Mouse (Mus musculus) embryonic fibroblast, embryonic 13.5 days (primary cell): ENCODE measurements at regions not wholly inside any gene's neighbourhood (a gene's known extent, or its start where the extent isn't known, plus 50 kb on each side); places are given as distances from the start of the nearest gene placed in this dataset.

Experiments used
- H3K27ac ChIP-seq: 2 replicates; pipeline ENCODE4 v1.5.1; 2012; ENCODE audit warnings: low read length, control low read depth, inconsistent platforms; ENCODE audit not compliant: insufficient read depth
- H3K4me1 ChIP-seq: 2 replicates; pipeline ENCODE4 v1.6.1; 2011; ENCODE audit warnings: low read length; ENCODE audit not compliant: control insufficient read depth, insufficient read depth
- H3K4me3 ChIP-seq: 2 replicates; pipeline ENCODE4 v1.5.1; 2011; ENCODE audit warnings: mild to moderate bottlenecking, control low read depth, low read length; ENCODE audit not compliant: insufficient read depth
- CTCF ChIP-seq: IDR thresholded peaks from 2 replicates; pipeline ENCODE4 v1.5.1; 2011; ENCODE audit warnings: mild to moderate bottlenecking, control low read depth, low read length, moderate library complexity, borderline replicate concordance; ENCODE audit not compliant: insufficient read depth
- POLR2A ChIP-seq: IDR thresholded peaks from 2 replicates; pipeline ENCODE4 v1.6.1; 2011; ENCODE audit warnings: low read depth, mild to moderate bottlenecking, control low read depth, low read length, moderate library complexity

DNA sequence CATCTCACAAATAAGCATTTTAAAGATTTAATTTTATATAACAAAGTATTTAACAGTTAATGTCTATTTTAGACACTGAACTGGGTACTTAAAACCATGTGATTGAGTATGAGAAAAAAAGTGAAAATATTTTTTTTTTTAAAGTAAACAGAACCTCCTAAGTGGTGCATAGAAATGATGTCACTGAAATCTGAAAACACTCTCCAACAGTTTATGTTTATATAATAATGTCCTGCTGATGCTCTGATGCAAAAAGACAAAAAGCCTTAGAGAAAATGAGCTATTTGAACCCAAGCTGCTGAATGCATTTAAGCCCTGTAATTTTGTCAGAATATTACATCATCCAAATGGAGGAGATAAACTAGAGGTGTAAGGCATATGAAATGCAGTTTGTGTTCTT, 3447.1 kb downstream of the 9330182O14Rik start:
- no peak for TF ChIP-seq POLR2A
- TF ChIP-seq CTCF = no peak
- H3K27ac ChIP-seq = no peak overlapping the region

DNA sequence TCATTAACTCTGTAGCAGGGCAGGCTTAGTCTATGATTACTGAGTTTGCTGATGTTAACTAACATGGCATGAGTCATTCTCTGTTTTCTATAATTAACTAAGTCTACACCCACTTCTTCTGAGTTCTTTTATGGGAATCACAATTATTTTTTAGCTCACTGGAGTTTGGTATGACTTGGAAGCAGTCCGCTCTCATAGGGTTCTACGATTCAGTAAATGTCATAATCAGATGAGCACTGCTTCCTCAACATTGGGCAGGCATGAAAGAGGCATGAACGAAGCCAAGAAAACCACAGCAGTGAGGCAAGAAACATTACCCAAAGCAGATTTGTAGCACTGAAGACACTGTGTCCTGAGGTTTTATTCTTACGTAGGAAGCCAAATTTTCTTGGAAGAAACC, 3451.6 kb downstream of the 9330182O14Rik start:
- no peaks in the 10 kb centered on the region; the same call in 1 of the 2 replicates for H3K4me1 ChIP-seq
- peak overlapping the region; percentile 47; the same call in 1 of the 2 replicates for H3K27ac ChIP-seq
- TF ChIP-seq POLR2A (no peak), CTCF (no peak)
- H3K4me3 ChIP-seq = no peak overlapping the region

More for the DNA sequence above, 3447.1 kb downstream of the 9330182O14Rik start:
- Histone ChIP-seq H3K4me1 (no peaks in the 10 kb centered on the region; the same call in 1 of the 2 replicates), H3K4me3 (no peak overlapping the region)

DNA sequence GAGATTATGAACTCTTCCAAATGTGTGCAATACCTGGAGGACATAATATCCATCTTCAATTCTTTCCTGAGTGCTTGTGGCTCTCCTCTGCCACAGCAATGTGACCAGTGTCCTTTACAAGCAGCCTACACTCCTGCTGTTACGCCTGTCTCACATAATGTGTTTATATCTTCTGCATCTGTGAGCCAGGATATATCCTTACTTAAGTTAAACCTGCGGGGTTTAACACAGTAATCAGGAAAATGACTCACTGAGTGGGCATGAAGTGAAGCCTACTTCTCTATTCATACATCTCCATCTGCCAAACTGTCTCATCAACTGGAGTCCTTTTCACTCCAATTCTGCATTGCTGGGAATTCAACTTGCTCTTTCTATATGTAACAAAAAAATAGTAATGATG, 3453.9 kb downstream of the 9330182O14Rik start:
- Histone ChIP-seq H3K4me1 (no peaks in the 10 kb centered on the region; the same call in 1 of the 2 replicates), H3K4me3 (no peak overlapping the region), H3K27ac (no peak overlapping the region)
- no peak for TF ChIP-seq CTCF
- TF ChIP-seq POLR2A = no peak

DNA sequence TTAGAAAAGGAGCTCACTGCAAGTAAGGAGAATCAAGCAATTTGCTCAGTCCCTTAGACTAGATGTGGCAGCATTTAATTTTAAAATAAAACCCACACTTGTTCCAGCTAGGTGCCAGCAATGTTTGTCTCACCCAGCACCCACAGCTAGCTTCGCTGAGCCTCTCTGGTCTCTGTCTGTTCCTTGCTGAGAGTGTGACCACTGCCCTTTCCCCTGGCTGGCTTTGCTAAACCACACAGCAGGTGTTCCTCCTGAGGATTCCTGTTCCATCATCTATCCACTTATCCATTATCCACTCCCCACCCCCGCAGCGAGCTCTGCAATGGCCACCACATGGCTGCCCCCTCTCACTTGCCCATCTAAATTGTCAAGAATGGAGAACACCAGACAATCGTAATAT, 3473.5 kb downstream of the 9330182O14Rik start:
- no peak overlapping the region for H3K4me3 ChIP-seq
- no peak for TF ChIP-seq CTCF
- no peak for TF ChIP-seq POLR2A
- no peaks in the 10 kb centered on the region; the same call in none of the 2 replicates for H3K4me1 ChIP-seq
- H3K27ac ChIP-seq = peak overlapping the region; percentile 34; the same call in 1 of the 2 replicates

DNA sequence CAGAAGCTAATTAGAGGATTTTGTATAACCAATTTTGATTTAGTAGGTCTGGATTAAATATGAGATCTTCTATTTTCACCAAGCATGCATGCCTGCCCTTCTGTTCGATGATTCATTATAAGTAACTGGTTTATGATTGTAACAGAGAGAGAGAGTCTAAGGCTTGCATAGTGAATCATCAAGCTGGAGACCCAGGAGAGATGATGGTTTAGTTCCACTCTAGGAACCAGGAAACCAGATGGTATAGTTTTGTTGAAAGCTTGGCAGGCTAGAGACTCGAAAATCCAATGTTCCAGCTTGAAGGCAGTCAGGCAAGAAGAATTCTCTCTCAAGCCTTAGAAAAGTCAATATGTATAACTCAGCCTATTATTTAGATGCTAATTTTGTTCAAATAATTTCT, 3475.7 kb downstream of the 9330182O14Rik start:
- Histone ChIP-seq H3K27ac (peak overlapping the region; percentile 95; the same call in 1 of the 2 replicates), H3K4me1 (no peaks in the 10 kb centered on the region; the same call in none of the 2 replicates), H3K4me3 (no peak overlapping the region)
- TF ChIP-seq CTCF (no peak), POLR2A (no peak)

DNA sequence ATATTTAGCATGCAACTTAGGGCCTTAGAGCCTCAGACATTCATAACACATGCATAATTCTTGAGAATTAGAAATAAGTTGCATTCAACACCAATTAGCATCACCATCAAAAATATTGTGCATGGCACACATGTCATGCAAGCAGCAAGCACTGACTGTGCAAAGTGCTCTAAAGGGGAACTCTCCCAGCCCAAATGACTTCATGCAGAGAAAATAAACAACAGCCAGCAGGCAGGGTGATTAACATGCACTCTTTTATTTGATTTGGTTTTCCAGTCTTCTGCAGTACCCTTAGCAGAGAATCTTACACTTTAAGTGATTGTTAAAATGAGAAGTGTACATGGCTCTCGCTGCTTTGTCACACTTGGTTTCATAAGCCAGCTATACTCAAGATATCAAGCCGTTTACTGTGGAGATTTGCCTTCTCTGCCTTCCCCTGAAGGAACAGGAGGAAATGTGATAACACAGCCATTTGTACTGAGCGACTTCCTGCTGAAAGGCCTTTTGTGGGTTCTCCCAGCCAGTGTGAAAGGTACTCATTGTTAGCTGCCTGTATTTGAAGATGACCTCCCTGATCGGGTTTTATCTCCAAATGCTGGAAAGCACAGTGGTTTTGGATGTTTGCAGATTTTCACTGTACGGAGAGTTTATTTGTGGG, 3480.0 kb downstream of the 9330182O14Rik start:
- Histone ChIP-seq H3K4me3 (no peak overlapping the region), H3K4me1 (peaks cover 2% of the 10 kb centered on the region), H3K27ac (peak overlapping the region; percentile 90)
- TF ChIP-seq CTCF = no peak
- no peak for TF ChIP-seq POLR2A

DNA sequence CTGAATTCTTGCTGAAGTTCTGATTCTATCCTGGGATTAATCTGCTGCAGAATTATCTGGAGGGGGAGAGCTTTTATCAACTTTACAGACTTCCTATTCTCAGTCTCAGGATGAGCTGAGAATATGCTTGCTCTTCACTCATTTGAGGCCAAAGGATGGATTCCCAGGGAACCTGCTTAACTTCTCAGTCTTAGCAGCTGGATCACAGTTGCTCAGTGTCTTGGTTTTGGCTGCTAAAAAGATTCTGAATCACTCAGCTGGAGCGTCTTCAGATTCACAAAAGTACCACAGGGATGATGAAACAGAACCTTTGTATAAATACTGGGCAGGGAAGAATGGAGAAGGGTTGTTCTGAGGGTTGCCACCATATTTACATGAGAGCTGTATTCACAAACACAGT, 3481.6 kb downstream of the 9330182O14Rik start:
- Histone ChIP-seq H3K27ac (peak overlapping the region; percentile 68), H3K4me1 (peaks cover 2% of the 10 kb centered on the region), H3K4me3 (no peak overlapping the region)
- TF ChIP-seq CTCF (no peak), POLR2A (no peak)

DNA sequence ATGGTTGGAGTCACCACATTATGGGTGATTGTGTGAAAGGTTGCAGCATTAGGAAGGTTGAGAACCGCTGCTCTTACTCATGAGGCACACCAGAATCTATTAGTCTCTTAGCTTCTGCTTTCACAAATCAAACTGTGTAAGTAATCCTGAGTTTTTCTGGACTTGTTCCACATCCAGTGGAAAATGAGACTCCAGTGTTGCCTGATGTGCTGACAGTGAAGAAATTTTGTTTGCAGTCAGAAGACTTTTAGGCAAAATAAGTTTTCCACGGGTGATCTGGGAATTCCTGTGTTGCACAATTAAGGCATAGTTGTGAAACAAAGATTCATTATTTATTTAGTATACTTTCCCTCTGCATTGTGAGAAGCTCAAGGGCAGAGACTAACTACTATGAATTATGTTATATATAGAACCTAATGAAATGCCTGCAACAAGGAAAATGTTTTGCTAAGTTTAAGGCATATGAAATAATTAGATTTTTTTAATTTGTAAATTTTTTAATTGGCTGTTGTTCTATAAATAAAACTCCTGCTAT, 3490.3 kb downstream of the 9330182O14Rik start:
- Histone ChIP-seq H3K4me1 (no peaks in the 10 kb centered on the region), H3K4me3 (no peak overlapping the region), H3K27ac (peak overlapping the region; percentile 98)
- TF ChIP-seq POLR2A = no peak
- TF ChIP-seq CTCF = no peak

DNA sequence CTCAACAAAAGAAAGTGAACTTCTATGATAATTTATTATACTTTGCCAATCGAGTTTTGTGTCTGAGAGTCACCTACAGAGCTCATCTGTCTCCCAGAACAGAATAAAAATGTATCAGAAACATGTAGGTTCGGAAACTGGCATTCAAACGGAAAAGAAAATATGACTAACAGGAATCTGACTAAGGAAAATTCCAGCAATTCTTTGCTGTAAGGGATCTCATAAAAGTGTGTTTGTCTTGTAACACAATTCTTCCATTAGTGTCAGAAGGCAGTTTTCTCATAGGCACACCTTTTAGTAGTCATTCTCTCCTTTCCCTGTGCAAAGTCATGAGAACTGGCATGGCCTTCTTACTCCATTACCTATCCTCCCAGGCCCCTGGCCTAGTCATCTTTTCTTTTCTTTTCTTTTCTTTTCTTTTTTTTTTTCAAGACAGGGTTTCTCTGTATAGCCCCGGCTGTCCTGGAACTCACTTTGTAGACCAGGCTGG, 3490.9 kb downstream of the 9330182O14Rik start:
- H3K4me1 ChIP-seq = no peaks in the 10 kb centered on the region
- no peak for TF ChIP-seq POLR2A
- no peak for TF ChIP-seq CTCF
- H3K27ac ChIP-seq = peak overlapping the region; percentile 98

DNA sequence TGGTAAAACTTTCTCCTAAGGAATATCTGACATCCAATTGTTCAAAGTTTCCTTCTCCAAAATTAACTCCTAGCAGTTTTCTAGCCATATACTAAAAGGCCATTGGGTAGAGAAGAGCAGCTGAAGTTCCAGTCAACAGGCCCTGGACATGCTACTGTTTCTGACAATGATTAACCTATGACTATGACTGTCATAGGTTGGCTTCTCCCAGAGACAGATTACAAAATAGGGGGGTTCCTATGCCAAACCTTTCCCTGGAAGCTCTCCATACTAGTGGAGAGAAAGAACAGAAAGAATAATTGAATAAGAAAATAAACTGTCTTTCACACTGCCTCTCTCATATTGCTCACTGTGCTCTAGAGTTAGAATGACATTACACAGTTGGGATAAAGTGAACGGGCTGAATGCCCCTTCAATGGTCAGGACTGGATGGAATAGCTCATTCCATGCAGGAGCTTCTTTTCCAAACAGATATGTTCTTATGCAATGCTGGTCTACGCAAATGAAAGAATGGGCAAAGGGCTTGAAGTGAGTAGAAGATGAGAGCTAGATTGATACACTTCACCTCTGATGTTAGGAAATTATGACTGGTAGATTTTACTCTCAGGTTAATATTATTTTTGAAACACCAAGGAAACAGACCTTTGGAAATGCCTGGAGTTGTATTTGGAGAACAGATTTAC, 3516.8 kb downstream of the 9330182O14Rik start:
- no peak overlapping the region for H3K27ac ChIP-seq
- TF ChIP-seq CTCF = no peak
- TF ChIP-seq POLR2A = no peak
- no peak overlapping the region for H3K4me3 ChIP-seq
- H3K4me1 ChIP-seq = 0 out of 2 replicates have a peak, but pooled peaks cover 4% of the 10 kb centered on the region

More for the DNA sequence above, 3490.9 kb downstream of the 9330182O14Rik start:
- H3K4me3 ChIP-seq = no peak overlapping the region

DNA sequence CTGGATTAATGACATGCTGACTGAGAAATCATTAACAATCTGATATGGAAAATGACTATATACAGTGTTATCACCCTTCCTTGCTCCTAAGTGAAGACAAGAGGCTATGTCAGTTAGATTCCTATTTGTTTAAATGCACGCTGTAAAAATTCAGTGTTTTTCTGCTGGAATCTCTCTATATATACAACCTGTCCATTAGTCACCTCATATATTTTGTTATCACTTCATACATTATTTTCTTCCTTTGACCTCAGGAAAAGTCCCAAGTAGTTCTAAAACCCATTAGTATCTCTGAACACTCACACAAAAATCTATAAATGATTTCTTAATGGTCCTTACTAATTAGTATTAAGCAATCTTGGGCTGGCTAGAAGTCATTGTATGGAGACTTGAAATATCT, 3529.5 kb downstream of the 9330182O14Rik start:
- no peak overlapping the region for H3K27ac ChIP-seq
- TF ChIP-seq CTCF = no peak
- no peak for TF ChIP-seq POLR2A
- H3K4me1 ChIP-seq = no peaks in the 10 kb centered on the region
- H3K4me3 ChIP-seq = no peak overlapping the region
